Mouse (Mus musculus) right cerebral cortex, postnatal 36 days (tissue): ENCODE data around the gene Ror2.

Source experiments
- DNase-seq, 2 experiments: peaks; one replicate each; pipeline ENCODE4 v3.0.0; 2022; ENCODE audit warnings: low spot score in 2 of 2, mixed read lengths in 1 of 2

Gene Ror2

DNA sequence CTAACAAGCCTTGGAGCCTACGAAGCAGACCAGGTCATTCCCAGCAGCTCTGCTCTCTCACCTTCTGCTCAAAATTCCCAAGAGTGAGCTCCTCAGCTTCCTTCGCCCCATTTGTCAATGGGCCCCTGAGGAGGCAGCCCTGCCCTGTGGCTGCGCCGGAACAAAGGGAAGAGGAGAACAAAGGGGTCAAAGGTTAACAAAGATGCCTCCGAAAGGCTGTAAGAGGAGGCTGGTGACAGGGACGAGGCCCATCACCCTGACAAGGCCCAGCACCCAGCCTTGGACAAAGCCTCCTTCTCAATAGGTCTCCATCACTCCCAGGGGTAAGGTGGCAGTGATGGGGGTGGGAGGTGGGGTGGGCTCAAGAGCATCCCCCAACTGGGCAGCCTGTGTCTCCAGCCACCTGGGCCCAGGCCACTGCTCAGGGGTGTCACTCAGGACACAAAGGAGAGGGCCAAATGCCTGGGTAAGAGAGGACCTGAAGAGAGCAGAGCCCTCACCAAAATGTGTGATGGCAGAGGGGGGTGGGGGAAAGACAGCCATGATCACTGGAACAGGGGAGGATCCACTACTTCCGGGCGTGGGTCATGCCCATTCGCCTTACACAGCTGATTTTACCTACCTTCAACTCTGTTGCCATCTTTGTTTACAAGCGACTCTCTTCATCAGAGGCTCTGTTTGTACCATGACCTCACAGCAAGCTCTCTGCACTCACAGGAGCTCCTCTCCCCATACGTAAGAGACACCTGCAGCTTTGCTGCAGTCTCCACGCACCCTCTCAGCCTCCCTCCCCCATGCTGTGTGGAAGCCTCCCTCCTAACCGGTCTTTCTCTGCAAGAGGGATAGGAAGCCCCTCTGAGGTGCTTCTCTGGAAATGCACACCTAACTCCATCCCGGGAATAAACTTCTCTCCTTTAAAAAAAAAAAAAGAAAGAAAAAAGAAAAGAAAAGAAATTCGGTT, 51.8 kb downstream of the Ror2 start:
- DNase-seq, result no peak

DNA sequence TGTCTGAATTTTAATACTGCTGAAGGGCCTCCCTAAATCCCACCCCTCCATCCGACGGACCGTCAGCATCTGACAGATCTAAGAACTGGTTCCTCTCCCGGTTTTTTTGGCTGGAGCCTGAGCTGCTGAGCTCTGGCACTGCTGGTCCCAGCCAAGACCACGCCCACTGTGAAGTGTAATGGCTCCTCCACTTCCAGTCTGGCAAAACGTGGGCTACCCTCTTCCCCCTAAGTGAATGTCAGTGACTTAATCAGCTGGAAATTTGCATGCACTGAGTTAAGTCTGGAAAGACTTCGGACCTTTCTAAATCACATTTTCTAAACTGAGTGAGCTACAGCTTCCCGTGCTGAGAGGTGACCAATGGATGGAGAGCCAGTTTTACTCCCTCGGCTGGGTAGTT, 52.5 kb downstream of the Ror2 start:
- DNase-seq, result peak in 1 of 2 experiments; percentile 12

DNA sequence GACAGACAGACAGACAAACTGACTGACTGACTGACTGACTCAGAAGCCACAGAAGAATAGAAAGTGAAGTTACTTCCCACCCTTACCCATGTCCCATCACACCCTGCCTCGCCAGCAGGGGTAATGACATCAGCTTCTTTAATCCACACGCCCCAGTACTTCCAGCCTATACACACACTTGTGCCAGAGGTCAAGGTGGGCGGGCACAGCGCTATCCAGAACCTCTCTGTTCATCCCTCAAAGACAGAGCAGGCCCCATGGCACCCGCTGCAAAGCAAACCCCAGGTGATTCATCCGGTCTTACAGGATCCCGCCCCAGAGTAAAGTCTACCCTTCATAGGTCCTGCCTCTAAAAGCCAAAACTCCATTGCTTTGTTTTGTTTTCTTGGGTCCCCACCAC, 53.5 kb downstream of the Ror2 start:
- no peak for DNase-seq

DNA sequence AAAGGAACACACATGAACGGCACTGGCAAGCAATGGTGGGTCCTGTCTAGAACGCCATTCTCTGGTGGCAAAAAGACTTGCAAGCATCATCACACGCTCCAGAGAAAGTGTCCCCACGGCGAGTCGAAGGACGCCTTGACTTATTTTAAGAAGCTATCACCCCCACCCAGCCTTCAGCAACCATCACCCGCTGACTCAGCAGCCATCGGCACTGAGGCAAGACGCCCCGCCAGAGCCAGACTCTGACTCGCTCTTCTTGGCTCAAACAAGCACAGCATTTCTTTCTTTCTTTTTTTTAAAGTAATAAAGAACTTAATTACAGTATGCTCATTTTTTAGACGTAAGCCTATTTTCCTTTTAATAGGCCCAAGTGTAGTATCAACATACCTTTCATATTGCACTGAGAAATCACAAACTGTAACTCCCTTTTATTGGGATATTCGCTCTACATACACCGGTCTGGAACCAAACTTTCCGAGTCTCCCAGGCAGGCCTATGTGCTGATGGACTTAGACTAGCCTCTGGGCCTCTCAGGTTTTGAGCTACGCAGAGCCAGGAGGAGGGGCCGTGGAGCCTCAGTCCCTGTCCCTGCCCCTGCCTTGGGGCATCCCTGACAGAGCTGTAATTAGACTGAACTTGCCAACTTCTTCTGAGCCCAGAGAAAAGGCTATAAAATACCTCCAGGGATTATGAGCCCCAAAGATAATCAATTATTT, 55.3 kb downstream of the Ror2 start:
- peak; percentile 18 to 32 for DNase-seq

DNA sequence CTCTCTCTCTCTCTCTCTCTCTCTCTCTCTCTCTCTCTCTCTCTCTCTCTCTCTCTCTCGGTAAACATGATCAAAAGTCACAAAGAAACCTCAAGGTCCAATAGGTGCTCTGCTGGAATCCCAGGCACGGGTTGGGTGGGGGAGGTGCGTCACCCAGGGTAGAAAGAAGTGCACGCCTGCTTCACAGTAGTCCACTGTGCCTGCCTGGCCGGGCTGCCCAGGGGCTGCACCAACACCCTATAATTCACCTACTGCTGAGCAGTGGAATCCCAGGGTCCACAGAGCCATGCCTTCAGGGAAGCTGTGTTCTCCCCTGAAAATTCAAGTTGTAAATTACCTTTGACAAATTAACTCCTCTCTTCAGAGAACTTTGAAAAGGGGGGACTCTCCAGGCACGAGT, 58.9 kb downstream of the Ror2 start:
- DNase-seq, result no peak

DNA sequence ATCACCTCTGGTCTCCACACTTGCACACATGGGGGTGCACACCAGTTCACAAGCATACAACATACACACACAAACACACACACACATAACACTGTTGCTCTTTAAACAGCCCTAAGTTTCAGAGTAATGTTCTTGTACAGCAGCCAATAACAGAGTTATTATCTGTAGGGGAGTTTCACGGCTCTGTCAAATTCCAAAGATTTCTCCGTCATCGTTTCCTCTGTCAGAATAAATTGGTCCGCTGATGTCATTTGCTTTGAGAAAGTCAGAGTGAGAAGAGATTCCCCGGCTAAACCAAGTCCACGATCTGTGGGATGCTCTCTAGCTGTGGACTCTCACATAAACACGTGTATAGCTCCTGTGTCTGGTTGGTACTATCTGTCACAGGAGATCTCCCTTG, 59.5 kb downstream of the Ror2 start:
- DNase-seq, result no peak

DNA sequence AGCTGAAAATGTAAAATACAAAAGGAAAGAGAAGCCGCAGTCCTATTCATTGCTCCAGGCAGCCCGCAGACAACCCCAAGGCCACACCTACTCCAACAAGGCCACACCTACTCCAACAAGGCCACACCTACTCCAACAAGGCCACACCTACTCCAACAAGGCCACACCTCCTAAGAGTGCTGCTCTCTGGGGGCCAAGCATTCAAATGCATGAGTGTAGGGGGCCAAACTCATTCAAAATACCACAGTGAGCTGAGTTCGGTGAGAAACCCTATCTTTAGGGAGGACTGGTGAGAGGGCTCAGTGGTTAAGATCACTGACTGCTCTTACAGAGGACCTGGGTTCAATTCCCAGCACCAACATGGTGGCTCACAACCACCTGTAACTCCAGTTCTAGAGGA, 60.0 kb downstream of the Ror2 start:
- no peak for DNase-seq

DNA sequence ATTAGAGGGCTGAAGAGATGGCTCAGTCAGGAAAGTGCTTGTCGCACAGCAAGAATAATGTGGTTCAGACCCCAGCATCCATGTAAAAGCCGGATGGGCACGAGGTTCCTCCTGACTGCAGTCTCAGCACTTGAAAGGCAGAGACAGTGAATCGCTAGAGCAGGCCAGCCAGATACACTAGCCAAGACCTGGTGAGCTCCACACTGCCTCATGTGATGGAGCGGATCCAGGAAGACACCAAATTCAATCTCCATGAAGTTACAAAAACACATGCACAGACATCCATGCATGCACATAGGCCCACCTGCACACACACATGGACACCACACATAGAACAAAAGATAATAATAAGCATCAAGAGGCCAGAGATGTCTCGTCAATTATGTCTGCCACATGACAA, 64.7 kb downstream of the Ror2 start:
- no peak for DNase-seq

DNA sequence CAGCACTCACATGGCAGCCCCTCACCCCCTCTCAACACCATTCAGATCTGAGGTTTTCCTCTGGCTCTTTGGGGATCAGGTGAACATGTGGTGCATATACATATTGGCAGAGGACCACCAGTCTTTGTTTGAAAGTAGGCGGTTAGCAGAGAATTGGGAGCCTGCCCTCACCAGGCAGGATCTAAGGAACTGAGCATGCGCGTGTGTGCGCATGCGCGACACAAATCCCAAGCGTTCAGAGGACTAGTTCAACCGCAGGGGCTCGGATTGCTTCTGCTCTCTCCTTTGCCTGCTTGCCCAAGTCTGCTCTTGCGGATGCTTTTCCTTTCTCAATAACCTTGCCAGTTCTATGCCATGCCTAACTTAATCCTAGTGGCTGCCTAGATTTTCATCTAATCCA, 66.0 kb downstream of the Ror2 start:
- no peak for DNase-seq

DNA sequence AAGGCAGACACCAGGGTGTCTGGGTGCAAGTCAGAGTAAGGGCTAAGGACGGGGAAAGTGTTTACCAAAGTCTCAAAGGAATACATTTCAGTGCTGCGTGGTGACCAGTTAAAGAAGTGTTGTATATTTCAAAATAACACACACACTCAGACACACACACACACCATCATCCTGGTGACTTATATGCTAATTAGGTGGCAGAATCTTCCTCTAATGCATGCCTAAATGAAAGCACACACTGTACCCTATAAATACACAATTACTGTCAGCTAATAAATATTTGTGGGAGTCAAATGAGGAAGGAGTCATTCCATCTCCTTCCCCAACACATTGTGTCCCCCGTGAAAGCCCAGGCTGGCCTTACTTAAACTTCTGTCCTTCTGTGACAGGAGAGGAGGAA, 66.5 kb downstream of the Ror2 start:
- no peak for DNase-seq

DNA sequence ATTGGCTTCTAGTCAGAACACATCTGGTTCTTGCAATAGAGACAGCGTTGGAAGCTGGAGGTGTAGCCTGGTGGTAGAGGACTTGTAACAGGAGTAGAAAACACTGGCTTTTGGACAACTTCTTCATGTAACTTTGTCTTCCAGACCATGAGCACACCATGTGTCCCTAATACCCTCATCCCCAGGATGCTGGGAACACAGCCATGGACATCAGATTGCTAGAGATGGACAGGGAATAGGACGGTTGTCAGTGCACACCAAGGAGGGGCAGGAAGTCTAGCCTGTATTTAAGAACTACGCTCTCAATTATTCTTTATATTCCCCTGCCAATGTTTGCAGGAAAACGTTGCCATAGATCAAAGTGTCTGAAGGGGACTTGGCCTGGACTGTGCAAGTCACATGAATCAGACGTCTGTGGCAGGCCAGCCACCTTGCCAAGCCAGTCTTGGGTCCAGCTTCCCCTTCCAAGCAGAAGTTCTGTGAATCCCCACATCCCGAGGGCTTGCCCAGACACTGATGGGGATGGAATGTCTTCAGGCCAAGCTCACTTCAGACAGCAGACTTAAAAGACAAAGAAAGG, 68.4 kb downstream of the Ror2 start:
- DNase-seq, result no peak

DNA sequence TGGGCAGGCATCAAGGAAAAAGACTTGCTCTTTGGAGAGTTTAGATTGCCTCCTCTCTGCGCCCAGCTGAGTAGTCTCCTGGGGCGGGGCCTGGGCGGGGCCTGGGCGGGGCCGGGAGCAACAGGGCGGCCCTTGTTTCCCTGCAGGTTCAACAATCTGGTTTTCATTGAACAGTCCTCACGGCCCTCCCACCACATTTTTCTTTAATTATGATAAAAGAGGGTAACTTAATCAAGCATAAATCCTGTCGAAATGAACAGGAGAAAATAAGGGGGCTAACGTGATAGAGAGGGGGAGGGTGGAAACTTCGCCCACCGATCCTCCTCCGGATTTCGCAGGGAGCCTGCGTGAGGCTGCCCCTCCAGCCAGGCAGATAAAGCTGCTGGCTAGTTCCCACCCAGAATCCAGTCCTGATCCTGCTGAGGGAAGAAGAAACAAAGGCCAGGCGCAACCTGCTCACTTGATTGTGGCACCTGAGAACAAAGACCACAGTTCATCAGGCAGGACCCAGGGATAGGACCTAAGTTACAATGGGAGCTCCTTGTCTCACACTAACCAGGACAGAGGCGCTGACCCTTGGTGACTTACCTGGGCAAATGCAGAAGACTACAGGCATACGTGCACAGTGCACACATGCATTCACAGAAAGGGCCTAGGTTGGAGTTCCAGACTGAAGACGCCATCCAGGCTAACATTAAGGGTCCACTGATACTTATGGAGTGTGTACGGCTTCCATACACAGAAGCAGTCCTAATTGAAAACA, 73.8 kb downstream of the Ror2 start:
- no peak for DNase-seq

DNA sequence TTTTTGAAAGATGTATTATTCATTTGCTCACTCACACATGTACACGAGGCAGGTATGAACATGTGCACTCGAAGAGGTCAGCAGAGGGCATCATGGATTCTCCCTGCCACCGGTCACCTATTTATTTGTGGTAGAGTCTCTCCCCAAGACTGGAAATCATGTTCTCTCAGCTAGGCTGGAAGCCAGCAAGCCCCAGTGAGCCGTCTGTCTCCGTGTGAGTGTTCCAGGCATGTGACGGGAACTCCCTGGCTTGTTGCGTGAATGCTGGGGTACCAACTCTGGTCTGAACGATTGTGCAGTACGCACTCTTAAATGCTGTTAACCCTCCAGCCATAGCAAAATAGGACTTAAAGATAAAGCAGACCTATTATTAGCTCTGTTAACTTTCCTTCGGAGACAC, 77.4 kb downstream of the Ror2 start:
- DNase-seq, result no peak

DNA sequence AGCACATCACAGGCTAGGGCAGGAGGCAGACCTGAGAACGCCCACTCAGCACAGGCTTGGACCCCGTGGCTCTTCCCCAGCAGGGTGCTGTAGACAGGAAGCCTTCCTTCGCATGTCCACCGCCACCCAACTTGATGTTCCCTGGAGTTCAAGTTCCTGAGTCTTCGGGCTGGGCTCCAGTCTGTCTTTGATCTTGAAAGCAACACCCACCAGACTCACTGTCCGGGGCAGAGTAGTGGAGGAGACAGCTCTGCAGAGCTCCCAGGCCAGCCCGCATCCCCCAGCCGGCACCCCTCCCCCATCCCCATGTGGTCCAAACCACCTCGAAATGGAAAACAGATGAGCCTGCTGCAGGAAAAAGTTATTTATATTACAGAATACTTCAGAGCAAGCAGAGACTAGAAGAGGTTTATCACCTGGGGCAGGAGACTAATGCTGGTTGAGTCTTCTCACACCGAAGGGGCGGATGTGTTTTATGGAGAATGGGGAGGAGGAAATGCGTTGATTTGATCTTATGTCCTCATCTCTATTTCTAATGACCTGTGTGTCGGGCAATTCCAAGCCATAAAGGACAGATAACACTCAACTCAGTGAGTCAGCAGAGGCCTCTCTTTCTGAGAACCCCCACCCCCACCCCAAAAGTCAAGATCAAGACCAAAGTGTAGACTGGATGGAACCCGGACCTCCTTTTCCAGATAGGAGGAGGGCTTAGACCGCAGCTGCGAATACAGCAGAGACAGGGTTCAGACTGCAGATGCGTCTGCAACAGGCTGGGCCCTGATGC, 80.6 kb downstream of the Ror2 start:
- no peak for DNase-seq

DNA sequence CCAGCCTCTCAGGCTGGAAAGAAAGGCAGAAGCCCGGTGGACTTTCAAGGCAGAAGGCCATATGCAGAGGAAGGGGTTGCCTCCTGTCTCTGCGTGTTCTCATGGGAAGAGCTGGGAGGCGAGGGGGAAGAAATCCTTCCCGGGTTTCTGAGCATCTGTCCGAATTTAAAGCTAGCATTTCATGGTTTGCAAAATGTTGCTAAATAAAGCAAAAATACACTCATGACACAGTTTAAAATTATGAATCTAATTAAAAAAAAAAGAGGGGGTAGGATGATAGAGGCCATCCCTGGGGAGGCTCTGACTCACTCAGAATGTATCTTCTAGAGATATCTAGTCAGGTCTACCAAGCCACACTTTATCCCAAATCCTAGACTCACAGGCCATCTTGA, 83.5 kb downstream of the Ror2 start:
- peak in 1 of 2 experiments; percentile 10 for DNase-seq

DNA sequence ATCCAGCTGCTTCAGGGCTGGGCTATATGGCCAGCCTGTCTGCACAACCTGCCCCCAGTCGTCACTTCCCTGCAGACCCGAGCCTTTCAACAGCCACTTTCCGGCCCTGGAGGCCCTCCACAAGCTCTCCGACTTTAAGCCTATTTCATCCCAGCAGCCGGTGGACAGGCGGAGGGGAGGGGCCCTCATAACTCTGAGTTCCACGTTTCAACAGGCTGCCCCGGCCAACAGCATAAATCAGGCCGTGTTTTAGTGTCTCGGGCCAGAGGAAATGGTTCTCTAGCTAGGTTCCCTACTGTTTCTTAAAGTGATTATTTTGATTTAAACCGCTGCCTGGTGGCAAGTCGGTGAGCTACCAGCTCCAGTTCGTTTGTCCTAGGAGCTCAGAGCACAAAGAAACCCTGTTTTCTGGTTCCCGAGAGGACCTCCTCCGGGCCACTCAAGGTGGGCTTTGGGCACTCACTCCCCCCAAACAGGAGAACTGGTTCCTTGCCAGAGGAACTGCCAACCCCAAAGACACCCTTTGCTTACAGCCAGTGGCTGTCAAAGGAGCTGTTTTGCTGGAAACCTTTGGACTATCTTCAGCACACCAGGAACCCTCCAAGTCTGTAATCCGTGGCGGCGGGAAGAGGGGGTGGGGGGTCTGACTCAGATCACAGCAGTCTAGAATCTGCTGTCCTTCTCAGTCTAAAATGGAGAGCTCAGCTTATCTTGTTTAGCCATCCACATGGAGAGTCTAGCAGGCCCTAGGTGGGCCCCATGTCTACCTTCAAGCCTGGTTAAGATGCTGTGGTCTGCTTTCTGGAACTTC, 84.1 kb downstream of the Ror2 start:
- DNase-seq, result no peak

DNA sequence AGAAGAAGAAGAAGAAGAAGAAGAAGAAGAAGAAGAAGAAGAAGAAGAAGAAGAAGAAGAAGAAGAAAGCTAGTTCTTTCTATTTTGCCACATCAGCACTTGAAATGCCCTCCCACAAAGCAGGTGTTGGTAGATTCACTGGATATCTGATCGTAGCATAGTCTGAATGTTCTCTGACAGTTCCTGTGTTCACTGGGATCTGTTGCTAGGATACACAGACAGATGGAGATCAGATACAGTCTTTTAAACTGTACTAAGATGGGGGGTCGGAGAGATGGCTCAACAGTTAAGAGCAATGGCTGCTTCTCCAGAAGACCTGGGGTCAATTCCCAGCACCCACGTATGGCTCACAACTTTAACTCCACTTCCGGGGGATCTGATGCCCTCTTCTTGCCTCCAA, 85.8 kb downstream of the Ror2 start:
- DNase-seq, result no peak

DNA sequence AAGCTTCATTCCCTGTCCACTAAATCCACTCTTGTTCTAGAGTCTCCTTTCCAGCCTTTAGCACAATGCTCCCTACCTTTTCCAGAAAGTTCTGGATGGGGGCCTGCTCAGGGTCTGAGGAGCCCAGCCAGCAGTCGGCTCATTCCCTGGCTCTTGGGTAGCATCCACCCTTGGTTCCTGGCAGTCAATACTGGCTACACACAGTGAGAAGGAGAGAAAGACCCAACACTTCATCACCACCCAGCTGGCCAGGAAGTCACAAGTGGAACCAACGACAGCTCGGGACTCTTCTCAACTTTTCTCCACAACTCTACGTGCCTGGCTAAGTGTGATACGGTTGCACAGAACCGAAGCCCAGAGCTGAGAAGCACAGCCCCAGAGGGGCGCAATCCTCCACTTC, 86.7 kb downstream of the Ror2 start:
- DNase-seq, result no peak

DNA sequence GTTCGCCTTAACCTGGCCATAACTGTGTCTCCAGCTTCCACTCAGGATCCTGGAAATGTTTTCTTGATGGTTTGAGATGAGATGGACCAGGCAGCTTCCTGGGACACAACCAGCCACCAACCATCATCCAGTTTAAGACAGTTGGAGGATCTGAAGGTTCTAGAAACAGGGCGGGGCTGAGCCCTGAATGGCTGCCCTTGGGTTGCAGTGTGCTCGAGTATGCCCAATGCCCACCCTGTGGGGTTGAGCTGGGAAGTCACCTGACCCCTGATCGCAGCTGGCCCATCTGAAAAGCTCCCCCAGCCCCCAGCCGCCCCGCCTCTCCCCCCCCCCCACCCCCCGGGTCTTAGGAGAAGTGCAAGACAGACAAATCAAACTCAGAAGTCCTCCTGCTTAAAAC, 89.2 kb downstream of the Ror2 start:
- no peak for DNase-seq

DNA sequence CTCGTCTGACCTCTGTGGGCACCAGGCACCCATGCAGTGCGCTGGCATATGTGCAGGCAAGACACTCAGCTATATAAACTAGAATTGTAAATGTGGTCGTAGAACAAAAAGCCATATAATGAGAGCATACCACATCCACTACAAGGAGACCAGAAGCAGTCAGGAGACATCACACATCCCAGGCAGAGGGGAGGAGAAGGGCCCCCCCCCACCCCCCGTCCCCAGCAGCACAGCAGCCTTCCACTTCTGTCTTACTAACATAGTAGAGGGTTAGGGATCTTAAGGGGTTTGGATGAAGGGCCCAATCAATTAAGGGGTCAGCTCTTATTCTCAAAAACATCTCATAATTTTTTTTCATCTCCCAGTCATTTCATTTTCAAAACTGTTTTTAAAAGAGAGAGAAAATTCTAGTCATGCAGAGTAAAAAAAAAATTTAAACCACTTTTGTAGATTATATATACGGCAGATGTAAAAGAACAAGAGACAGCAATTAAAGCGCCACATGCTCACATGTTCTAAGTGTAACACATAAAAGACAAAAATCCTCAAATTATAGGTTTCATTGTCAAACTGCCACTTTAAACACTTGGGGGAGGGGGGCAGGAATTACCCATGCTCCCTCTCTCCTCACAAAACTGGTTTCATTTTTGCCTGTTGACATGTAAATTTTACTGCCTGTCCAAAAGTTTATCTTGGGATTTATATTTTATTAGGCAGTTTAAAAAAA, 89.8 kb downstream of the Ror2 start:
- DNase-seq, result no peak
